Mouse (Mus musculus) liver, embryonic 14.5 days (tissue): ENCODE measurements at regions not wholly inside any gene's neighbourhood (a gene's known extent, or its start where the extent isn't known, plus 50 kb on each side); places are given as distances from the start of the nearest gene placed in this dataset.

Source experiments
- CTCF ChIP-seq: IDR thresholded peaks from 2 replicates; pipeline ENCODE4 v1.5.1; 2016; ENCODE audit warnings: antibody characterized with exemption, low read depth, control low read depth
- EP300 ChIP-seq: IDR thresholded peaks from 2 replicates; pipeline ENCODE4 v1.6.1; 2016; ENCODE audit warnings: antibody characterized with exemption, low read depth

DNA sequence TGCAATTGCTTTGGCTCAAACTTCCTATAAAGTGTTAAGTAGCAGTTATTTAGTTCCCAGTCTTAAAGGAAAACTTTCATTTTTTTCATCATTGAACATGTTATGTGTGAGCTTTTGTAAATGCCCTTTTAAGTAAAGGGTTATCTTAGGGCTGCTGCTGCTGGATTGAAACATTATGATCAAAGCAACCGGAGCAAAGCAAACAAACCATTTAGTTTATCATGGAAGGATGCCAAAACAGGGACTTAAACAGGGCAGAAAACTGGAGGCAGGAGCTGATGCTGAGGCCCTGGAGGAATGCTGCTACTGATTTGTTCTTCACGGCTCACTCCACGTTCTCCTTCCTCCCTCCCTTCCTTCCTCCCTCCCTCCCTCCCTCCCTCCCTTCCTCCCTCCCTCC lies 111.3 kb upstream of the Nr2f1 start:
- TF ChIP-seq EP300, result no peak
- TF ChIP-seq CTCF, result no peak
